Mouse (Mus musculus) hindbrain, embryonic 14.5 days (tissue): ENCODE measurements around the gene Il22ra2. TPM values are rescaled to one million over a fixed set of nuclear protein-coding genes. Genes with fewer than 3 reads are reported as not detected.

ENCODE experiments used
- ATAC-seq: fragments of 200-750 bp; cut with Nextera tagmentation; 2 replicates; pipeline ENCODE4 v1.8.0; 2017; ENCODE audit warnings: moderate number of reproducible peaks, mild to moderate bottlenecking, moderate TSS enrichment, moderate library complexity; ENCODE audit not compliant: low FRiP score
- DNase-seq: peaks from one replicate; pipeline ENCODE4 v3.0.0-alpha.2; 2015; ENCODE audit warnings: low spot score
- H3K27ac ChIP-seq: fragments of 300-500 bp; sonication (generic); 2 replicates; pipeline ENCODE4 v1.5.1; 2014; ENCODE audit warnings: mild to moderate bottlenecking, moderate library complexity
- H3K27me3 ChIP-seq: fragments of 300-500 bp; sonication (generic); 2 replicates; pipeline ENCODE4 v1.6.1; 2014; ENCODE audit warnings: mild to moderate bottlenecking, low read length, mixed read lengths; ENCODE audit not compliant: control insufficient read depth, insufficient read depth
- H3K36me3 ChIP-seq: fragments of 300-500 bp; sonication (generic); replicated peaks from 2 replicates; pipeline ENCODE4 v1.6.1; 2014; ENCODE audit not compliant: control insufficient read depth, insufficient read depth
- H3K4me1 ChIP-seq: fragments of 300-500 bp; sonication (generic); replicated peaks from 2 replicates; pipeline ENCODE4 v1.6.1; 2014; ENCODE audit warnings: antibody characterized with exemption, low read length, mixed read lengths; ENCODE audit not compliant: control insufficient read depth, insufficient read depth
- H3K4me2 ChIP-seq: fragments of 300-500 bp; sonication (generic); replicated peaks from 2 replicates; pipeline ENCODE4 v1.6.1; 2014; ENCODE audit warnings: mild to moderate bottlenecking, moderate library complexity
- H3K4me3 ChIP-seq: fragments of 300-500 bp; sonication (generic); replicated peaks from 2 replicates; pipeline ENCODE4 v1.5.1; 2014; ENCODE audit warnings: mild to moderate bottlenecking, low read length
- H3K9ac ChIP-seq: fragments of 300-500 bp; sonication (generic); 2 replicates; pipeline ENCODE4 v1.6.1; 2014
- H3K9me3 ChIP-seq: fragments of 300-500 bp; sonication (generic); 2 replicates; pipeline ENCODE4 v1.6.1; 2016; ENCODE audit warnings: low read length; ENCODE audit not compliant: control insufficient read depth
- WGBS: fragments of 180-500 bp; shearing (Covaris S2); extraction: QIAGEN DNeasy Blood & Tissue Kit; methylation state at CpG from one replicate; pipeline ENCODE4 v1.1.7; 2014; 5-methylcytosine and 5-hydroxymethylcytosine counted together
- polyA plus RNA-seq: library from polyadenylated mRNA; unstranded; fragments of >200 nt; fragmentation: Nextera tagmentation; extraction: Ambion mirVana; gene quantifications from 2 replicates; pipeline ENCODE4 v1.2.1, GENCODE M21; 2014

Gene Il22ra2
- polyA plus RNA-seq, 1 experiment from 2014 or later: not detected

DNA sequence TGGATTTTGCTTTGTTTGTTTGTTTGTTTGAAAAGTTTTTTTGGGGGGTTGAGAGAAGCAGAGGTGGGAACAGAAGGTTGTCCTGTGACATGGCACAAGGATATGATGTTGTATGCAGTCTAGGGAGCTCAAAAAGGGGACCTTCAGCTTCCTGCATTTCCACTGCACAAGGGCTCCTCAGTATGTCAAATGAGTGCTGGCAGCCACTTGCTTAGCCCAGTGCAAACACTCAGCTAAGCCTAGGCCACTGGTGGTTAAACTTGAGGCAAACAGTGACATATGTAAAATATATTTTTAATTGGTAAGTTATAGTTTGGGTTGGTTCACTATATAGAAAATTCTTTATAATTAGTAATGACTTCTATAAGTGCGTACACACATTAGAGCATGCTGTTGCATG, 2.8 kb downstream of the Il22ra2 start:
- Histone ChIP-seq H3K9ac (no peak overlapping the region), H3K9me3 (no peaks in the 10 kb centered on the region), H3K4me2 (no peak overlapping the region), H3K4me1 (no peaks in the 10 kb centered on the region), H3K27ac (no peak overlapping the region), H3K27me3 (no peaks in the 10 kb centered on the region), H3K36me3 (no peaks in the 10 kb centered on the region), H3K4me3 (no peak overlapping the region)
- ATAC-seq (no peak), DNase-seq (no peak)
- WGBS: 98% methylated on average over 1 of the region's 1 CpGs

DNA sequence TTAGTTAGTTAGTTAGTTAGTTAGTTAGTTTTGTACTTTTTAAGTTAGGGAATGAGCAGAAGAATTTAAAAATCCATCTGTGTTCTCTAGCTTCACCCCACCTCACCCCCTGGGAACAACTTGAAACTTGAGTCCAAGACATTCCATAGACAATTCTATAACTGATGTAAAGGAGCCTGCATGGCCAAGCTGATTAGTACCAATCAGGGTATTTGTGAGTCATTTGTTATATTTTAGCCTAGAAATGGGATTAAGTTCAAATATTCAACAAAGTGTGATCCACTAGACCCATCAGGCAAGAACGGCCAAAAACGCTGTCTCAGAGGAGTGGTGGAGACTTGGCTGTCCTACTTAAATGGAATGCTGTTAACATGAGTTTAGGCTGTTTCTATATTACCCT, 5.5 kb downstream of the Il22ra2 start:
- H3K27ac ChIP-seq: no peak overlapping the region
- H3K36me3 ChIP-seq: no peaks in the 10 kb centered on the region
- DNase-seq (no peak), ATAC-seq (no peak)
- H3K4me1 ChIP-seq: no peaks in the 10 kb centered on the region
- H3K4me3 ChIP-seq: no peak overlapping the region
- H3K9me3 ChIP-seq: no peaks in the 10 kb centered on the region
- no peaks in the 10 kb centered on the region for H3K27me3 ChIP-seq
- WGBS: 95% methylated on average over 2 of the region's 2 CpGs
- H3K9ac ChIP-seq: no peak overlapping the region
- H3K4me2 ChIP-seq: no peak overlapping the region

DNA sequence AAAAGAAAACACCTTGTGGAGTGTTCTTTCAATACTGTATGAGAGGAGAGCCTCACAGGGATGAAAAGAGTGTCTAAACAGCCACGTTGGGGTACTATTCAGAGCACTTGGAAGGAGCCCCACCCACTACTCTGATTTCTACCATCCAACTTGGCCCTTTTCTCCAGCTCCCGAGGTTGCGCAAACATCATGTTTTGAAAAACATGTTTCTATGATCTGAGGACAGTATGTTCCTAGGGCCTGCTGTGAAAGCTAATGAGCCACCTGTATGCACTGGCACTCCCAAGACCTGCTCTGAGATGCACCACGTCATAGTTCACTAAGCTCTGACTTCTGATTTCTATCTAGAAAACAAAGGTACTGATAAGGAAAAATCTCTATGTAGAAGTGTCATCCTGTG, 6.0 kb downstream of the Il22ra2 start:
- H3K4me1 ChIP-seq: no peaks in the 10 kb centered on the region
- no peak overlapping the region for H3K27ac ChIP-seq
- ATAC-seq (no peak), DNase-seq (no peak)
- H3K9ac ChIP-seq: no peak overlapping the region
- no peaks in the 10 kb centered on the region for H3K9me3 ChIP-seq
- H3K4me2 ChIP-seq: no peak overlapping the region
- H3K36me3 ChIP-seq: no peaks in the 10 kb centered on the region
- no peaks in the 10 kb centered on the region for H3K27me3 ChIP-seq
- no peak overlapping the region for H3K4me3 ChIP-seq
- 86% methylated on average over 4 of the region's 4 CpGs for WGBS

- Histone ChIP-seq H3K9ac (no peak overlapping the region), H3K4me2 (no peak overlapping the region), H3K36me3 (no peaks in the 10 kb centered on the region), H3K27ac (no peak overlapping the region), H3K4me1 (no peaks in the 10 kb centered on the region), H3K27me3 (no peaks in the 10 kb centered on the region), H3K4me3 (no peak overlapping the region), H3K9me3 (no peaks in the 10 kb centered on the region)
- ATAC-seq (no peak), DNase-seq (no peak)
- 87% methylated on average over 13 of the region's 13 CpGs for WGBS
These were observed 9.9 kb downstream of the Il22ra2 start for GRCm38 (mm10) chr10:19631616-19632195.

GRCm38 (mm10) chr10:19638851-19639250, 17.1 kb downstream of the Il22ra2 start:
- Histone ChIP-seq H3K4me2 (no peak overlapping the region), H3K36me3 (no peaks in the 10 kb centered on the region), H3K9ac (no peak overlapping the region), H3K9me3 (no peaks in the 10 kb centered on the region), H3K27ac (no peak overlapping the region), H3K4me3 (no peak overlapping the region), H3K4me1 (no peaks in the 10 kb centered on the region), H3K27me3 (no peaks in the 10 kb centered on the region)
- ATAC-seq (no peak), DNase-seq (no peak)
- 91% methylated on average over 5 of the region's 5 CpGs for WGBS

DNA sequence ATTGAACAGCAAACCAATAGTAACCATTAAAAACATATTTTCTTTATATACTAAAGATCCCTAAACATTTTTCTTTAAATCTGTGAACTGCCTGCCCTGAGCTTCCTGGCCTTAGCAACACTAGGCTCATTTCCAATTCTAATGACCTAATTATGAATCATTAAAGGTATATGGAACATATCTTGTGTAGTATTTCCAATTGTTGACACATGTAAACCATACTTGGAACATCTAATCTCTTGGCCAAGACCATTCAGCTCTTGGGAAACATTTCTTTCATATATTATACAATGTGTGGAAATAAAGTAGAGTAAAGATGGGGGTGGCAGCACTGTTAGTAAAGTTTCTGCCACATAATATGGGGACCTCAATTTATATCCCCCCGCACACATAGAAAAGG, 17.8 kb downstream of the Il22ra2 start:
- no peak for ATAC-seq
- WGBS: 100% methylated on average over 1 of the region's 1 CpGs

DNA sequence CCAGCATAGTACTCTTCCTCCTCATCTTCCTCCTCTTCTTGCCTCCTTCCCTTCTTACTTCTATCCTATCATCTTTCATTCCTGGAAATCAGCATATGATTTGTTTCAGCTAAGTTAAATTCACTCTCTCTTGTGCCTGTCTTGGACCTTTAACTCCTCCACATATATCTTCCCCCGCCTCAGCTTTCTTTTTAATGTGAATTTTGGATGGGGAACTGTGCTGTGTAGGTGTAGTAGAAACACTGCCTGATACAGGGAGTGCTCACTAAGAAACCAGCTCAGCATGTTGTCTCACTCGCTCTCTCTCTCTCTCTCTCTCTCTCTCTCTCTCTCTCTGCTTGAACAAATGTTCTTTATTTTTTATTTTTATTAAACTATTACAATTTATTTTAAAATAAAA, 23.3 kb downstream of the Il22ra2 start:
- H3K4me1 ChIP-seq: no peaks in the 10 kb centered on the region

More for the DNA sequence above, 17.8 kb downstream of the Il22ra2 start:
- H3K36me3 ChIP-seq: no peaks in the 10 kb centered on the region
- no peak overlapping the region for H3K4me3 ChIP-seq
- DNase-seq: no peak
- H3K9me3 ChIP-seq: no peaks in the 10 kb centered on the region
- H3K4me2 ChIP-seq: no peak overlapping the region
- no peak overlapping the region for H3K27ac ChIP-seq
- H3K4me1 ChIP-seq: no peaks in the 10 kb centered on the region
- no peaks in the 10 kb centered on the region for H3K27me3 ChIP-seq
- H3K9ac ChIP-seq: no peak overlapping the region

GRCm38 (mm10) chr10:19657426-19657825, 35.6 kb downstream of the Il22ra2 start:
- no peak overlapping the region for H3K4me2 ChIP-seq
- H3K9me3 ChIP-seq: no peaks in the 10 kb centered on the region
- no peak overlapping the region for H3K27ac ChIP-seq
- no peak overlapping the region for H3K9ac ChIP-seq
- H3K27me3 ChIP-seq: no peaks in the 10 kb centered on the region
- WGBS: 81% methylated on average over 9 of the region's 9 CpGs
- no peak overlapping the region for H3K4me3 ChIP-seq
- H3K4me1 ChIP-seq: no peaks in the 10 kb centered on the region
- DNase-seq: no peak
- H3K36me3 ChIP-seq: no peaks in the 10 kb centered on the region
- ATAC-seq: no peak

More for the DNA sequence above, 23.3 kb downstream of the Il22ra2 start:
- Histone ChIP-seq H3K9me3 (no peaks in the 10 kb centered on the region), H3K36me3 (no peaks in the 10 kb centered on the region), H3K9ac (no peak overlapping the region), H3K27ac (no peak overlapping the region), H3K27me3 (no peaks in the 10 kb centered on the region), H3K4me3 (no peak overlapping the region), H3K4me2 (no peak overlapping the region)
- DNase-seq (no peak), ATAC-seq (no peak)
- WGBS: 93% methylated on average over 2 of the region's 2 CpGs

DNA sequence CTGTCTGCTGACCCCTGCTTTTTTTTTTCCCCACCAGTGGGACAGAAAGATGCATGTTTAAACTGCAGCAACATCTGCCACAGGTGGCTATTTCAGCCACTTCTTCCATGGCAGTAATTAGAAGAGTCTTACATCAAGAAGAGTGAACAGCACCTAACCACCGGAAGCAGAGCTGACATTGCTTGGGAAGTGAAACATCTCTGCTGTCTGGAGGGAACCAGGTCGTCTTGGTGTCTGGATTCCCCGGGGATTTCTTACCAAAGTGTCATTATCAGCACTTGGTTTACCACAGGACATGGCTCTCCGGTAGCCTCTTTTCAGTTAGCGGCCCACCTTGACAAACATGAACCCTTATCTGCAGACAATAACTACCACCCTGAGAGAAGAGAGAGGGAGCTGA, 38.2 kb downstream of the Il22ra2 start:
- H3K4me3 ChIP-seq: no peak overlapping the region
- no peaks in the 10 kb centered on the region for H3K4me1 ChIP-seq
- no peak overlapping the region for H3K9ac ChIP-seq
- H3K4me2 ChIP-seq: no peak overlapping the region
- no peaks in the 10 kb centered on the region for H3K36me3 ChIP-seq
- no peak for DNase-seq
- no peaks in the 10 kb centered on the region for H3K9me3 ChIP-seq
- no peak for ATAC-seq
- no peaks in the 10 kb centered on the region for H3K27me3 ChIP-seq
- 89% methylated on average over 5 of the region's 5 CpGs for WGBS
- no peak overlapping the region for H3K27ac ChIP-seq

DNA sequence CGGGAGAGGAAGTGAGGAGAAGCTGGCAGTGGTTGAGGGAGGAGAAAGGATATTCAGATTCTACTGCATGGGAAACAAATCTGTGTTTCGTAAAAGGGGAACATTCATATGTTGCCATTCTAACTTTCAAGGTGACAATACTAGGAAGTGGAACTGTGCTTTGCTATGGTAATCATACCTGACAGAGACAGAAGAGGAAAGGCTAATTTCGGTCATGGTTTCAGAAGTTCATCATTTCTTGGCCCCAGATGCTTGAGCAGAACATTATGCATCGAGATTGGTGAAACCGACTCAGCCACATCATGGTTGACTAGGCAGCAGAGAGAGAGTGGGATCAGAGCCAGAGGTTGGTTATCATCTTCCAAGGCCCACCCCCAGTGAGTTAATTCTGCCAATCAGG, 47.2 kb downstream of the Il22ra2 start:
- no peaks in the 10 kb centered on the region for H3K27me3 ChIP-seq

More for the DNA sequence above, 47.2 kb downstream of the Il22ra2 start:
- no peaks in the 10 kb centered on the region for H3K36me3 ChIP-seq
- no peaks in the 10 kb centered on the region for H3K4me1 ChIP-seq
- DNase-seq (no peak), ATAC-seq (no peak)
- WGBS: 88% methylated on average over 5 of the region's 5 CpGs
- no peaks in the 10 kb centered on the region for H3K9me3 ChIP-seq
- H3K27ac ChIP-seq: no peak overlapping the region
- no peak overlapping the region for H3K4me2 ChIP-seq
- no peak overlapping the region for H3K4me3 ChIP-seq
- H3K9ac ChIP-seq: no peak overlapping the region
